Mouse (Mus musculus): ENCODE measurements around the gene 9930021J03Rik.

DNA sequence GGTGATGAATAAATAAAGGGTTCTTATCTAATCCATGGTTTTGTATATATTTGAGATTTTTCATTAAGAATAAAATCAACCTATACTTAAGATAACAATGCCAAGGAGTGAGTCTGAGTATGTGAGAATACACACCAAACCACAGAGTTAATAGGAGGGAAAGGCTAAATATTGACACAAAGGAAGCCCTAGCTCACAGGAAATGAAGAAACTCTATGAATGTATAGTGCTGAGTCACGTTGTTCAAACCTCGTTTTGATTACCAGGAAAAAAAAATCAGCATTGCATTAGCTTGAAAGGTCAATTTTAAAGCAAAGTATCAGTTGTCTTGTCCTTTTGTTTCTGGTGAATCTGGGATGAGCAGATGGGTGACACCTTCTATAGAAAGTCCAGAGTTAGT is 19.2 kb upstream of the 9930021J03Rik start:
- TF ChIP-seq TAL1 (IDR thresholded peaks at IDR 0.05; ENCODE audit: low read length) (no peak), GATA1 (IDR thresholded peaks at IDR 0.05; ENCODE audit: low read length) (no peak)
